Mouse (Mus musculus): ENCODE results near the gene Gm3646. TPM values are rescaled to one million over a fixed set of nuclear protein-coding genes. Genes with fewer than 3 reads are reported as not detected.

The Gm3646 gene
- polyA plus RNA-seq, 1 experiment from 2014 or later, result not detected

GRCm38 (mm10) chr1:39758244-39758643 lies 46.9 kb downstream of the Gm3646 start:
- Histone ChIP-seq H3K4me2 (replicated peaks) (no peak overlapping the region), H3K4me3 (replicated peaks) (no peak overlapping the region), H3K4me1 (replicated peaks) (peaks cover 15% of the 10 kb centered on the region), H3K27me3 (no peaks in the 10 kb centered on the region), H3K27ac (no peak overlapping the region), H3K9me3 (no peaks in the 10 kb centered on the region), H3K9ac (replicated peaks) (no peak overlapping the region), H3K36me3 (no peaks in the 10 kb centered on the region)
- WGBS, result 80% methylated on average over 9 of the region's 9 CpGs
- ATAC-seq, result no peak

GRCm38 (mm10) chr1:39756952-39757351 lies 48.2 kb downstream of the Gm3646 start:
- H3K4me3 ChIP-seq (replicated peaks), result no peak overlapping the region
- H3K4me1 ChIP-seq (replicated peaks), result peaks cover 10% of the 10 kb centered on the region
- no peaks in the 10 kb centered on the region for H3K36me3 ChIP-seq
- no peak for ATAC-seq
- H3K9me3 ChIP-seq, result no peaks in the 10 kb centered on the region
- H3K27me3 ChIP-seq, result no peaks in the 10 kb centered on the region
- H3K27ac ChIP-seq, result no peak overlapping the region
- no peak overlapping the region for H3K4me2 ChIP-seq (replicated peaks)
- 90% methylated on average over 11 of the region's 11 CpGs for WGBS
- H3K9ac ChIP-seq (replicated peaks), result no peak overlapping the region

- ATAC-seq, result no peak
- Histone ChIP-seq H3K36me3 (no peaks in the 10 kb centered on the region), H3K9ac (replicated peaks) (no peak overlapping the region), H3K4me1 (replicated peaks) (peaks cover 8% of the 10 kb centered on the region), H3K4me2 (replicated peaks) (no peak overlapping the region), H3K27me3 (no peaks in the 10 kb centered on the region), H3K4me3 (replicated peaks) (no peak overlapping the region), H3K27ac (no peak overlapping the region), H3K9me3 (no peaks in the 10 kb centered on the region)
- 87% methylated on average over 13 of the region's 13 CpGs for WGBS
Measured at GRCm38 (mm10) chr1:39754224-39754957, 50.7 kb downstream of the Gm3646 start.

Other genes starting within 250 kb of the Gm3646 start
- 22.8 and 23.1 TPM in 2 replicates for gene Rnf149, start 227.9 kb downstream of the Gm3646 start, polyA plus RNA-seq (2015; fragmentation: Nextera tagmentation; extraction: Ambion mirVana)
- gene Creg2, start 153.9 kb downstream of the Gm3646 start, polyA plus RNA-seq (2015; fragmentation: Nextera tagmentation; extraction: Ambion mirVana), result 3.7 and 3.8 TPM in 2 replicates
- 0.13 and 0.28 TPM in 2 replicates for gene Rfx8, start 84.3 kb downstream of the Gm3646 start, polyA plus RNA-seq (2015; fragmentation: Nextera tagmentation; extraction: Ambion mirVana)
- 49.0 and 58.2 TPM in 2 replicates for gene Map4k4, start 95.6 kb upstream of the Gm3646 start, polyA plus RNA-seq (2015; fragmentation: Nextera tagmentation; extraction: Ambion mirVana)